Mouse (Mus musculus): ENCODE results near the gene Cox6b1.

- no peak for TF ChIP-seq CTCF (IDR thresholded peaks at IDR 0.05; ENCODE audit: low read depth)
- TF ChIP-seq EP300 (IDR thresholded peaks at IDR 0.05; ENCODE audit: low read depth): no peak
Measured at GRCm38 (mm10) chr7:30608476-30608875, 17.5 kb downstream of the Cox6b1 start.

Data from liver, postnatal 0 days (tissue).